Mouse (Mus musculus) ES-Bruce4 (cell line): Measurements from ENCODE around the gene Ube2e2. TPM values are rescaled to one million over a fixed set of nuclear protein-coding genes. Genes with fewer than 3 reads are reported as not detected.

Experiments
- H3K27ac ChIP-seq: 2 replicates; pipeline ENCODE4 v1.5.1; 2012; ENCODE audit warnings: low read length, inconsistent platforms; ENCODE audit not compliant: insufficient read depth
- H3K27me3 ChIP-seq: 2 replicates; pipeline ENCODE4 v1.6.1; 2012; ENCODE audit warnings: mild to moderate bottlenecking, low read length, inconsistent platforms; ENCODE audit not compliant: control insufficient read depth, poor library complexity, insufficient read depth, severe bottlenecking
- H3K36me3 ChIP-seq: 2 replicates; pipeline ENCODE4 v1.6.1; 2012; ENCODE audit warnings: inconsistent platforms, mild to moderate bottlenecking, low read length, moderate library complexity; ENCODE audit not compliant: control insufficient read depth, poor library complexity, insufficient read depth, severe bottlenecking
- H3K4me1 ChIP-seq: one replicate; pipeline ENCODE4 v1.8.1; 2011; ENCODE audit warnings: low read length; ENCODE audit not compliant: control insufficient read depth, insufficient read depth
- H3K4me3 ChIP-seq: 2 replicates; pipeline ENCODE4 v1.5.1; 2011; ENCODE audit warnings: low read depth, mild to moderate bottlenecking, low read length
- H3K9ac ChIP-seq: 2 replicates; pipeline ENCODE4 v1.6.1; 2012; ENCODE audit warnings: low read depth, mild to moderate bottlenecking, inconsistent platforms; ENCODE audit not compliant: poor library complexity, severe bottlenecking
- H3K9me3 ChIP-seq: replicated peaks from 2 replicates; pipeline ENCODE4 v1.6.1; 2012; ENCODE audit warnings: mild to moderate bottlenecking, low read length, inconsistent platforms; ENCODE audit not compliant: control insufficient read depth, poor library complexity, insufficient read depth, severe bottlenecking
- CTCF ChIP-seq: IDR thresholded peaks from one replicate; pipeline ENCODE4 v1.8.1; 2011; ENCODE audit warnings: low read depth, low read length
- EP300 ChIP-seq: IDR thresholded peaks from 2 replicates; pipeline ENCODE4 v1.6.1; 2011; ENCODE audit warnings: low read depth, low read length; ENCODE audit not compliant: insufficient read depth
- POLR2A ChIP-seq: IDR thresholded peaks from one replicate; pipeline ENCODE4 v1.8.1; 2011; ENCODE audit warnings: low read length; ENCODE audit not compliant: insufficient read depth
- polyA plus RNA-seq: library from polyadenylated mRNA; stranded (reverse); fragments of >200 nt; gene quantifications from 2 replicates; pipeline ENCODE4 v1.2.4, GENCODE M21; 2011; ENCODE audit warnings: low read depth; ENCODE audit not compliant: missing spikeins, insufficient read depth, insufficient read length

The Ube2e2 gene
- polyA plus RNA-seq, 1 experiment, result 19.2 TPM

- no peaks in the 10 kb centered on the region; the same call in 1 of the 2 replicates for H3K27me3 ChIP-seq
- TF ChIP-seq POLR2A (no peak), CTCF (no peak), EP300 (no peak)
Measured at GRCm38 (mm10) chr14:18638753-18639456, 255.2 kb downstream of the Ube2e2 start.

GRCm38 (mm10) chr14:18637739-18638138 lies 256.3 kb downstream of the Ube2e2 start:
- Histone ChIP-seq H3K9me3 (no peaks in the 10 kb centered on the region; the same call in 1 of the 2 replicates), H3K4me1 (no peaks in the 10 kb centered on the region), H3K9ac (no peak overlapping the region), H3K27me3 (no peaks in the 10 kb centered on the region; the same call in 1 of the 2 replicates), H3K27ac (no peak overlapping the region), H3K4me3 (no peak overlapping the region), H3K36me3 (no peaks in the 10 kb centered on the region)
- no peak for TF ChIP-seq POLR2A
- TF ChIP-seq EP300, result no peak
- TF ChIP-seq CTCF, result no peak

More at GRCm38 (mm10) chr14:18638753-18639456, 255.2 kb downstream of the Ube2e2 start:
- H3K4me1 ChIP-seq, result no peaks in the 10 kb centered on the region
- H3K4me3 ChIP-seq, result no peak overlapping the region
- H3K9ac ChIP-seq, result no peak overlapping the region
- H3K36me3 ChIP-seq, result no peaks in the 10 kb centered on the region
- no peaks in the 10 kb centered on the region; the same call in 1 of the 2 replicates for H3K9me3 ChIP-seq
- H3K27ac ChIP-seq, result no peak overlapping the region

- H3K36me3 ChIP-seq, result no peaks in the 10 kb centered on the region
- H3K27me3 ChIP-seq, result no peaks in the 10 kb centered on the region
- no peak overlapping the region for H3K9ac ChIP-seq
- no peak overlapping the region for H3K4me3 ChIP-seq
- H3K27ac ChIP-seq, result no peak overlapping the region
- no peaks in the 10 kb centered on the region for H3K4me1 ChIP-seq
- no peaks in the 10 kb centered on the region for H3K9me3 ChIP-seq
- TF ChIP-seq EP300, result no peak
- TF ChIP-seq CTCF, result no peak
- no peak for TF ChIP-seq POLR2A
Measured at GRCm38 (mm10) chr14:18628170-18628569, 265.9 kb downstream of the Ube2e2 start.

DNA sequence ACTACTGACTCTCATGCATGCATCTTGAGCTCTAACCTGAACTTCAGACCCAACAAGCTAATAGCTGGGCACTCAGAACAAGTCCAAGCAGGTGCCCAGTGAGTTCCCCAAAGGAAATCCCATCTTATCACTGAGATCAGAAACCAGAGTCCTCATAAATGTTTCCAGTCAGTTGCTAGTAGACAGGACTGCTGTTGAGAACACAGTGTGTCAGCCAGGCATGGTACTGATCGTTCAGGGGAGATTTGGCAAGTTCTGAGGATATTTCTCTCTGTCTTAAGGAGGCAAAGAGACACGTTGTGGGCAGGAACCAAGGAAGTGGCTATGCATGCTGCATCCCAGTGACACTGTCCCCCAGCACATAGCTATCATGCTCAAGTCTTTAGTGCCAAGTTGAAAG lies 275.5 kb downstream of the Ube2e2 start:
- H3K27me3 ChIP-seq, result no peaks in the 10 kb centered on the region
- no peaks in the 10 kb centered on the region for H3K4me1 ChIP-seq
- no peak overlapping the region for H3K27ac ChIP-seq

GRCm38 (mm10) chr14:18601927-18602326 lies 292.1 kb downstream of the Ube2e2 start:
- H3K27ac ChIP-seq, result no peak overlapping the region
- TF ChIP-seq CTCF (no peak), POLR2A (no peak), EP300 (no peak)
- no peak overlapping the region for H3K4me3 ChIP-seq
- H3K4me1 ChIP-seq, result no peaks in the 10 kb centered on the region
- no peaks in the 10 kb centered on the region for H3K9me3 ChIP-seq
- no peaks in the 10 kb centered on the region for H3K27me3 ChIP-seq
- H3K36me3 ChIP-seq, result no peaks in the 10 kb centered on the region
- no peak overlapping the region for H3K9ac ChIP-seq

More for the DNA sequence above, 275.5 kb downstream of the Ube2e2 start:
- no peak for TF ChIP-seq CTCF
- no peaks in the 10 kb centered on the region for H3K36me3 ChIP-seq
- H3K9me3 ChIP-seq, result no peaks in the 10 kb centered on the region
- H3K4me3 ChIP-seq, result no peak overlapping the region
- H3K9ac ChIP-seq, result no peak overlapping the region

DNA sequence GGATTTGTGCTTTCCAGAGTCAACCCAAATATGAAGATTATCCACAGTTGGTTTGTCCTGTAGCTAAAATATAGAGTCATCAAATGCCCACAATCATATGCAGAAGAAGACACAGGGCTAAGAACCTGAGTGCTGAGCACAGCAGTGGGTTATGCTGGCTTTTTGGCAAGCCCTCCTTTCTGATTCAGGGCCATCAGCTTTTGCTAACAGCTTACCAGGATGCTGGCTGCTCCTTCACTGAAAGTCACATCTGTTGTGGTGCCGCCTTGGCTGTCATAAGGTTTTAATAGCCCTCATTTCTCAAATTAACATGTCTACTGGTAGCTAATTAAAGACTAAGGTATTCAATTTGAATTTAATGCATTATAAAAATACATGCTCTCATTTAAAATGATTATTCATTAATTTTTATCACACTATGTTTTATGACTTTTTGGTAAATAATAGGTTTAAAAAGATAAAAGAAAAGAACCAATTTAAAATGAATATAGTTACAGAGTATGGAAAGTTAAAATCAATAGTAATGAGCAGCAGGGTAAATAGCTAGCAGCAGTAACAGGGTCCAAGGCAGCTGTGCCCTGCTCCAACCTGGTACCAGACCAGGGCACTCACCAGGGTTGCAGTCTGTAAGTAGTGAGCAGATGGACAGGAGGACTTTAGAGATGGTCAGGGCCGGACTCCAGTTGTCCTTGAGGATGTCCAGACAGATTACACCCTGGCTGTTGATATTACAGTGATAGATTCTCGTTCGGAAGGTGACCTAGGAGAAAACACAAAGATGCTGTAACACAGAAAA lies 307.6 kb downstream of the Ube2e2 start:
- no peaks in the 10 kb centered on the region for H3K27me3 ChIP-seq
- TF ChIP-seq POLR2A (no peak), EP300 (no peak), CTCF (no peak)
- H3K36me3 ChIP-seq, result no peaks in the 10 kb centered on the region
- no peak overlapping the region for H3K9ac ChIP-seq
- H3K4me1 ChIP-seq, result no peaks in the 10 kb centered on the region
- no peak overlapping the region for H3K27ac ChIP-seq
- H3K9me3 ChIP-seq, result no peaks in the 10 kb centered on the region
- no peak overlapping the region for H3K4me3 ChIP-seq
